Mouse (Mus musculus) limb, embryonic 13.5 days (tissue): ENCODE data around the gene Noc3l. TPM values are rescaled to one million over a fixed set of nuclear protein-coding genes. Genes with fewer than 3 reads are reported as not detected.

Experiments
- ATAC-seq: fragments of 200-750 bp; cut with Nextera tagmentation; 2 replicates; pipeline ENCODE4 v1.8.0; 2017; ENCODE audit warnings: low read depth, moderate number of reproducible peaks, moderate TSS enrichment; ENCODE audit not compliant: low FRiP score
- H3K27ac ChIP-seq: fragments of 300-500 bp; sonication (generic); 2 replicates; pipeline ENCODE4 v1.5.1; 2015; ENCODE audit warnings: inconsistent platforms, mild to moderate bottlenecking, moderate library complexity
- H3K27me3 ChIP-seq: fragments of 300-500 bp; sonication (generic); 2 replicates; pipeline ENCODE4 v1.6.1; 2015; ENCODE audit warnings: mild to moderate bottlenecking, inconsistent platforms
- H3K36me3 ChIP-seq: fragments of 300-500 bp; sonication (generic); 2 replicates; pipeline ENCODE4 v1.6.1; 2015; ENCODE audit warnings: inconsistent platforms, mild to moderate bottlenecking, moderate library complexity
- H3K4me1 ChIP-seq: fragments of 300-500 bp; sonication (generic); 2 replicates; pipeline ENCODE4 v1.6.1; 2015; ENCODE audit warnings: inconsistent platforms
- H3K4me2 ChIP-seq: fragments of 300-500 bp; sonication (generic); replicated peaks from 2 replicates; pipeline ENCODE4 v1.6.1; 2015; ENCODE audit warnings: inconsistent platforms, mild to moderate bottlenecking, moderate library complexity
- H3K4me3 ChIP-seq: fragments of 300-500 bp; sonication (generic); 2 replicates; pipeline ENCODE4 v1.5.1; 2015; ENCODE audit warnings: moderate library complexity, mild to moderate bottlenecking, inconsistent platforms
- H3K9ac ChIP-seq: fragments of 300-500 bp; sonication (generic); 2 replicates; pipeline ENCODE4 v1.6.1; 2015; ENCODE audit warnings: mild to moderate bottlenecking, inconsistent platforms
- H3K9me3 ChIP-seq: fragments of 300-500 bp; sonication (generic); 2 replicates; pipeline ENCODE4 v1.6.1; 2016; ENCODE audit warnings: inconsistent platforms
- WGBS: fragments of 180-500 bp; shearing (Covaris S2); methylation state at CpG from one replicate; pipeline ENCODE4 v1.1.7; 2015; 5-methylcytosine and 5-hydroxymethylcytosine counted together
- polyA plus RNA-seq: library from polyadenylated mRNA; unstranded; fragments of >200 nt; fragmentation: Nextera tagmentation; extraction: Ambion mirVana; gene quantifications from 2 replicates; pipeline ENCODE4 v1.2.1, GENCODE M21; 2015

The Noc3l gene
- polyA plus RNA-seq, 1 experiment from 2014 or later, result 8.9 TPM

DNA sequence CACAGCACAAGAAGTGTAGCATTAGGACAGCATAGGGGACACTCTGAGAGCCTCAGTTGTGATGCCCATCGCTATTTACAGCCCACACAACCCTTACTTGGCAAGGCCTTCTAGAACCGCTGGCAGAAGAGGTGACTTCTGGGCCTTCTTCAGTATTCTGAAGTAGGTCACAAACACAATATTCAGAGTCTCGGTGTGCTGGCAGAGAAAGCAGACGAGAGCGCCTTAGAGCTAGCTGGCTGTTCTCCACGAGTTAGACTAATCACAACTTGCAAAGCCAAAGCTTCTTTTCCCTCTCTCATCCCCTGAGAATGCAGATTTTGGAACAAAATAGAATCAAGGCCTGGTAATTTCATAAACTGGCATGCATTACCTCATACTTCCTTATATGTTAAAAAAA, 20.2 kb downstream of the Noc3l start:
- Histone ChIP-seq H3K9me3 (no peaks in the 10 kb centered on the region), H3K4me2 (no peak overlapping the region), H3K4me3 (no peak overlapping the region), H3K27ac (no peak overlapping the region), H3K4me1 (no peaks in the 10 kb centered on the region), H3K9ac (no peak overlapping the region), H3K36me3 (peaks cover 84% of the 10 kb centered on the region), H3K27me3 (no peaks in the 10 kb centered on the region)
- 96% methylated on average over 6 of the region's 6 CpGs for WGBS
- no peak for ATAC-seq

GRCm38 (mm10) chr19:38798291-38798690, 20.7 kb downstream of the Noc3l start:
- Histone ChIP-seq H3K9ac (no peak overlapping the region), H3K9me3 (no peaks in the 10 kb centered on the region), H3K27ac (no peak overlapping the region), H3K36me3 (peaks cover 84% of the 10 kb centered on the region), H3K4me1 (no peaks in the 10 kb centered on the region), H3K27me3 (no peaks in the 10 kb centered on the region), H3K4me2 (no peak overlapping the region), H3K4me3 (no peak overlapping the region)
- 88% methylated on average over 1 of the region's 1 CpGs for WGBS
- no peak for ATAC-seq

- Histone ChIP-seq H3K27ac (no peak overlapping the region), H3K9ac (no peak overlapping the region), H3K36me3 (peaks cover 81% of the 10 kb centered on the region), H3K4me1 (no peaks in the 10 kb centered on the region), H3K9me3 (no peaks in the 10 kb centered on the region), H3K4me2 (no peak overlapping the region), H3K4me3 (no peak overlapping the region), H3K27me3 (no peaks in the 10 kb centered on the region)
- 74% methylated on average over 5 of the region's 5 CpGs for WGBS
- ATAC-seq, result no peak
Observed at GRCm38 (mm10) chr19:38796546-38796945, 22.5 kb downstream of the Noc3l start.

DNA sequence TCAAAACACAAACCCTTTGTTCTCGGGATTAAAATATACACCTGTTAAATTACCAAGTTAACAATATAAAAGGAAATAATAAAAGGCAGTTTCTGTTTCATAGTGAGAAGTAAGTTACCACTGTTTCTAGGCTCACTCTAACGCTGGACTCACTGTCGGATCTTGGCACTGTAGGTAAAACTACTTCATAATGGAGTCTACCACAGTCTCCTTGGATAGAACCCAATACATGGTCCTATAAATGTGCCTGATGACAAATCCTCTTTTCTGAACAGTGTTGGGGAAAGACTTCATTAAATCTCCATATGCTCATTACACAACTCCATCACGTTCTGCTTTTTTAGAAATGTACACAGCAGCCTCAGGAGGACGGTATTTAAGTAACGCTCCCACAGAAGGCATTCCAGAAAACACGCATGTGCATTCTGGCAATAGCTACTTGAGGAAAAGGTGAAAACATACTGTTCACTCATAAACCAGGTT, 25.4 kb downstream of the Noc3l start:
- H3K4me2 ChIP-seq, result no peak overlapping the region
- WGBS, result 79% methylated on average over 7 of the region's 7 CpGs
- H3K4me1 ChIP-seq, result no peaks in the 10 kb centered on the region
- H3K9ac ChIP-seq, result no peak overlapping the region
- ATAC-seq, result no peak
- no peaks in the 10 kb centered on the region for H3K27me3 ChIP-seq
- peaks cover 89% of the 10 kb centered on the region for H3K36me3 ChIP-seq
- no peaks in the 10 kb centered on the region for H3K9me3 ChIP-seq
- no peak overlapping the region for H3K4me3 ChIP-seq
- H3K27ac ChIP-seq, result no peak overlapping the region

DNA sequence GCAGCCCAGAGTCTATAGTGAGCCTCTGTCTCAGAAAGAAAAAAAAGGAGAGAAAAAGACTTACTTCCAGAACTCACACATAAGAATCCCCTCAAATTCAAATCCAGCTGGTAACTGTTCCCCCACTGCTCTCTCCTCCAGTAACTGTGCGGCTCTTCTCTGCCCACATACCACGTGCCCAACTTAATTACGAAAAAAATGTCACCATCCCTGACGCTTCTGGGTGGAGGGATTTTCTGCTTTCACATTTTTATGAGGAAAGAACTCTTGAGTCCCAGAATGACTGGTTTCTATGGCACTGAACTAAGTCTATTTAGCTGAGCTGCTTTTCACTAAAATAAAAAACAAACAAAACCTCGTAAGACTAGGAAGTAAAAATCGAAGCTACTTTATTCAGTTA, 31.3 kb downstream of the Noc3l start:
- no peak overlapping the region for H3K27ac ChIP-seq
- no peaks in the 10 kb centered on the region for H3K9me3 ChIP-seq
- H3K4me3 ChIP-seq, result no peak overlapping the region
- ATAC-seq, result no peak
- H3K4me2 ChIP-seq, result no peak overlapping the region
- peaks cover 58% of the 10 kb centered on the region for H3K36me3 ChIP-seq
- 87% methylated on average over 6 of the region's 6 CpGs for WGBS
- no peak overlapping the region for H3K9ac ChIP-seq
- no peaks in the 10 kb centered on the region for H3K4me1 ChIP-seq
- H3K27me3 ChIP-seq, result no peaks in the 10 kb centered on the region

DNA sequence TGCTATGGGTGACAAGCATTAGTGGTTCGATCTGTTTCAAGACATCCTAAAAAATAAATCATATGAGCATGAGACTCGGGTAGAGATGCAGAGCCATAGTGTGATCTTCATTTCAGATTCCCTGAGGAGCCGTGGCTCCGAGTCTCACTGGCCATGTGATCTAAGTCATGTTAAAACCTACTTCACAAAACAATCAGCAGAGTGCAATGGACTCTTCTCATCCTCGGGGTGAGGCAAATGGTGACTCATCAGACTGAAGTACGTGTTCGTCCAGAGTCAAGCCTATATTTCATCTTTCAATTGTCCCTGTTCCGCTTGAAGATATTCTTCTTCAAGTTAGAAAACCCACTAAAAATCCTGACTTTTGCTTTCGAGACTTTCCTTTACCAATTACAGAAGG, 35.5 kb downstream of the Noc3l start:
- 91% methylated on average over 9 of the region's 9 CpGs for WGBS

DNA sequence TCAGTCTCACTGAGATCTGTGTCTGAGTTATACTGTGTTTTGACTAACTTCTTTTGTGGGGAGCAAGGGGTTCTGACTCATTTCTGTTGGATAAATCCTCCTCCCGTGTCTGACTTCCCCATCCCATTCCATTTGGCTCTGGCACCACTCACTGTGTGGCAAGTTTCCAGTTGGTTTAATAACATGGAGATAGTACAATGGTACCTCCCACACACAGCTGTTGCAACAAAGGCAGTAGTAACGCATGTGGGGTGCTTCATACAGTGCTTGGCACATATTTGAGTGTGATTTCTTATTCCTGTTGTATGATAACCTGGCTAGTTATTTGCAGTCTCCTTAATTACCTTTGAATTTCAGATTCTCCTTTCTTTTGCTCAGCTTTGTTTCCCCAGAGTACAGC, 40.2 kb downstream of the Noc3l start:
- Histone ChIP-seq H3K4me1 (no peaks in the 10 kb centered on the region), H3K4me2 (no peak overlapping the region), H3K9ac (no peak overlapping the region), H3K27ac (no peak overlapping the region), H3K4me3 (no peak overlapping the region), H3K9me3 (no peaks in the 10 kb centered on the region), H3K36me3 (peaks cover 23% of the 10 kb centered on the region), H3K27me3 (no peaks in the 10 kb centered on the region)
- WGBS, result 62% methylated on average over 2 of the region's 2 CpGs
- no peak for ATAC-seq

More for the DNA sequence above, 35.5 kb downstream of the Noc3l start:
- no peak overlapping the region for H3K9ac ChIP-seq
- H3K4me3 ChIP-seq, result no peak overlapping the region
- ATAC-seq, result no peak
- no peak overlapping the region for H3K4me2 ChIP-seq
- no peaks in the 10 kb centered on the region for H3K4me1 ChIP-seq
- peaks cover 33% of the 10 kb centered on the region for H3K36me3 ChIP-seq
- no peak overlapping the region for H3K27ac ChIP-seq
- no peaks in the 10 kb centered on the region for H3K9me3 ChIP-seq
- no peaks in the 10 kb centered on the region for H3K27me3 ChIP-seq

DNA sequence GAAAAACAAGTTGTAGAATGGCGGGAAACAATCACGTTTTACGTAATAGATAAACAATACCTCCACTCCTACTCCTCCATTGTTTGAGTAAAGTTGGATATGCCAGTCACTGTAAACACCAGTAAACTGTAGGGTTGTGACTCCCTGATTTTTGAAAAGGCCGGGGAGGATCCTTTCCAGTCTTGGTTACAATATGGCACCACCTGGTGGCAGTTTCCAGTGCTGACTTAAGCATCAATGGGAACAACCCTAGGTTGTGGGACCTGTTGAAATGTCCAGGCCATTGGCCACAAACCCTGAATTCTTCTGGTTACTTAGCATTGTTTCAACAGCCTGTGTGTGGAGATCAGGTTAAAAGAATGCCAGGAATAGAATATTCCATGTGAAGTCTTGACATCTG, 43.5 kb downstream of the Noc3l start:
- Histone ChIP-seq H3K4me1 (no peaks in the 10 kb centered on the region), H3K4me2 (no peak overlapping the region), H3K9ac (no peak overlapping the region), H3K4me3 (no peak overlapping the region), H3K9me3 (no peaks in the 10 kb centered on the region), H3K27me3 (no peaks in the 10 kb centered on the region), H3K36me3 (peaks cover 9% of the 10 kb centered on the region), H3K27ac (no peak overlapping the region)
- peak; percentile 57; the same call in 1 of the 2 replicates for ATAC-seq
- 57% methylated on average over 4 of the region's 4 CpGs for WGBS

GRCm38 (mm10) chr19:38766306-38766705, 52.7 kb downstream of the Noc3l start:
- 0 out of 2 replicates have a peak, but pooled peaks cover 3% of the 10 kb centered on the region for H3K27me3 ChIP-seq
- H3K4me1 ChIP-seq, result no peaks in the 10 kb centered on the region
- no peak overlapping the region for H3K9ac ChIP-seq
- no peak overlapping the region for H3K27ac ChIP-seq
- H3K4me3 ChIP-seq, result no peak overlapping the region
- peaks cover 36% of the 10 kb centered on the region for H3K36me3 ChIP-seq
- H3K9me3 ChIP-seq, result no peaks in the 10 kb centered on the region
- ATAC-seq, result no peak
- H3K4me2 ChIP-seq, result no peak overlapping the region
- WGBS, result 88% methylated on average over 2 of the region's 2 CpGs

GRCm38 (mm10) chr19:38760441-38760840, 58.6 kb downstream of the Noc3l start:
- ATAC-seq, result no peak
- 60% methylated on average over 3 of the region's 3 CpGs for WGBS
- Histone ChIP-seq H3K4me1 (peaks cover 17% of the 10 kb centered on the region; the same call in 1 of the 2 replicates), H3K4me2 (no peak overlapping the region), H3K4me3 (no peak overlapping the region), H3K27ac (no peak overlapping the region), H3K27me3 (0 out of 2 replicates have a peak, but pooled peaks cover 6% of the 10 kb centered on the region), H3K9ac (no peak overlapping the region), H3K36me3 (peaks cover 25% of the 10 kb centered on the region), H3K9me3 (no peaks in the 10 kb centered on the region)

GRCm38 (mm10) chr19:38758685-38759472, 60.2 kb downstream of the Noc3l start:
- 21% methylated on average over 7 of the region's 7 CpGs for WGBS
- Histone ChIP-seq H3K4me3 (no peak overlapping the region), H3K9ac (no peak overlapping the region), H3K4me1 (peaks cover 17% of the 10 kb centered on the region; the same call in 1 of the 2 replicates), H3K4me2 (no peak overlapping the region), H3K9me3 (no peaks in the 10 kb centered on the region), H3K27me3 (0 out of 2 replicates have a peak, but pooled peaks cover 6% of the 10 kb centered on the region), H3K27ac (peak overlapping the region; percentile 39; the same call in 1 of the 2 replicates), H3K36me3 (peaks cover 24% of the 10 kb centered on the region)
- ATAC-seq, result peak; percentile 86

GRCm38 (mm10) chr19:38758056-38758455, 61.0 kb downstream of the Noc3l start:
- H3K4me2 ChIP-seq, result no peak overlapping the region
- ATAC-seq, result no peak
- H3K4me3 ChIP-seq, result no peak overlapping the region
- H3K9ac ChIP-seq, result no peak overlapping the region
- peaks cover 20% of the 10 kb centered on the region for H3K36me3 ChIP-seq
- H3K27ac ChIP-seq, result peak overlapping the region; percentile 28; the same call in 1 of the 2 replicates
- peaks cover 17% of the 10 kb centered on the region; the same call in 1 of the 2 replicates for H3K4me1 ChIP-seq
- 64% methylated on average over 5 of the region's 5 CpGs for WGBS
- H3K27me3 ChIP-seq, result 0 out of 2 replicates have a peak, but pooled peaks cover 6% of the 10 kb centered on the region
- no peaks in the 10 kb centered on the region for H3K9me3 ChIP-seq
